Mouse (Mus musculus) embryonic fibroblast, embryonic 13.5 days (primary cell): Measurements from ENCODE around the gene Lrrc8c.

Source experiments
- CTCF ChIP-seq: IDR thresholded peaks from 2 replicates; pipeline ENCODE4 v1.5.1; 2011; ENCODE audit warnings: mild to moderate bottlenecking, control low read depth, low read length, moderate library complexity, borderline replicate concordance; ENCODE audit not compliant: insufficient read depth
- POLR2A ChIP-seq: IDR thresholded peaks from 2 replicates; pipeline ENCODE4 v1.6.1; 2011; ENCODE audit warnings: low read depth, mild to moderate bottlenecking, control low read depth, low read length, moderate library complexity

GRCm38 (mm10) chr5:105648648-105649287, 129.6 kb downstream of the Lrrc8c start:
- TF ChIP-seq CTCF (no peak), POLR2A (no peak)
